Mouse (Mus musculus) G1E (cell line): Measurements from ENCODE around the gene AL607142.1. TPM values are rescaled to one million over a fixed set of nuclear protein-coding genes. Genes with fewer than 3 reads are reported as not detected.

ENCODE experiments used
- ATAC-seq: 2 replicates; pipeline ENCODE4 v1.8.0; 2016; ENCODE audit warnings: mild to moderate bottlenecking; ENCODE audit not compliant: insufficient number of reproducible peaks, poor library complexity, low FRiP score, severe bottlenecking; ENCODE audit errors: extremely low read depth
- DNase-seq: peaks from one replicate; pipeline ENCODE4 v3.0.0; 2012; ENCODE audit warnings: low spot score
- H3K27me3 ChIP-seq: 2 replicates; pipeline ENCODE4 v1.6.1; 2012; ENCODE audit warnings: mild to moderate bottlenecking, low read length, inconsistent platforms; ENCODE audit not compliant: insufficient read depth
- H3K36me3 ChIP-seq: replicated peaks from 2 replicates; pipeline ENCODE3; 2012; ENCODE audit warnings: mild to moderate bottlenecking, inconsistent platforms
- H3K4me1 ChIP-seq: 2 replicates; pipeline ENCODE4 v1.6.1; 2012; ENCODE audit warnings: low read depth, low read length, inconsistent platforms, mixed read lengths; ENCODE audit not compliant: insufficient read depth
- H3K4me3 ChIP-seq: 2 replicates; pipeline ENCODE4 v1.5.1; 2012; ENCODE audit warnings: low read depth, mild to moderate bottlenecking, inconsistent platforms, low read length, moderate library complexity, mixed read lengths
- H3K9me3 ChIP-seq: replicated peaks from 2 replicates; pipeline ENCODE4 v1.6.1; 2012; ENCODE audit warnings: inconsistent platforms
- CTCF ChIP-seq: IDR thresholded peaks from 2 replicates; pipeline ENCODE4 v1.5.1; 2012; ENCODE audit warnings: low read depth, low read length, inconsistent platforms, mixed read lengths
- GATA1 ChIP-seq: IDR thresholded peaks from 2 replicates; pipeline ENCODE4 v1.6.1; 2012; ENCODE audit warnings: borderline replicate concordance, low read length, inconsistent platforms, mixed read lengths
- GATA2 ChIP-seq: IDR thresholded peaks from 2 replicates; pipeline ENCODE4 v1.6.1; 2012; ENCODE audit warnings: low read depth, low read length, inconsistent platforms, borderline replicate concordance
- POLR2AphosphoS5 ChIP-seq: IDR thresholded peaks from 2 replicates; pipeline ENCODE4 v1.6.1; 2012; ENCODE audit warnings: low read depth, low read length, inconsistent platforms; ENCODE audit not compliant: insufficient replicate concordance
- TAL1 ChIP-seq: conservative IDR thresholded peaks from 2 replicates; pipeline ENCODE4 v1.6.1; 2012; ENCODE audit warnings: low read depth, low read length, inconsistent platforms, mixed read lengths
- polyA plus RNA-seq: library from polyadenylated mRNA; stranded (reverse); fragments of >175 nt; gene quantifications from 2 replicates; pipeline ENCODE4 v1.2.3, GENCODE M21; 2012
- total RNA-seq, 2 experiments: library from RNA; stranded (forward) in 1 of 2; stranded (reverse) in 1 of 2; fragments of 200-1000 nt in 1 of 2; fragments of >200 nt in 1 of 2; fragmentation: Nextera tagmentation in 1 of 2; gene quantifications; 2 replicates each; pipeline ENCODE4 v1.2.3; 2014 to 2017

Gene AL607142.1
- total RNA-seq (2014; fragmentation: Nextera tagmentation), result not detected in 2 replicates
- not detected in 2 replicates for total RNA-seq (2017)
- polyA plus RNA-seq, result not detected in 2 replicates

DNA sequence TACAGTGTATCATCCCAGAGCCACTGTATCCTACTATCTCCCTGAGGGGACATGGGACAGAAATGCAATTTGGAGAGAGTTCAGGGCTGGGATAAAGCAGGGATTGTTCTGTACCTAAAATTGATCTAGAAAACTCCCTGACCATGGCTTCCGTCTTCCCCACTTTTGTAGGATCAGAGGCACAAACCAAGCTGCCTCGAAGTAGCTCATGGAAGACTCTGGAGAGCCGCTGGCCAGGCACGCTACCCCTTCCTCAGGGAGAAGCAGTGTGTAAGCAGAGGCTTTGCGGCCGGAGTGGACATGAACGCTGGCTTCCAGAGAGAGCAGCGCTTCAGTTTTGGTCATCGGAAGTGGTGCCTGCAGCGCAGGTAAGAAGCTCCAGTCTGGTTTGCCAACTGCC is at the start of gene AL607142.1:
TSS of gene AL607142.1 (plus strand) at position 301 of the 400 bp plus-strand sequence.
- no peaks in the 10 kb centered on the region for H3K27me3 ChIP-seq
- DNase-seq (no peak), ATAC-seq (no peak)
- TF ChIP-seq POLR2AphosphoS5, result no peak
- no peak for TF ChIP-seq GATA2
- TF ChIP-seq CTCF, result no peak
- no peak for TF ChIP-seq GATA1
- TF ChIP-seq TAL1, result no peak
- H3K9me3 ChIP-seq, result peaks cover 83% of the 10 kb centered on the region
- H3K4me1 ChIP-seq, result no peaks in the 10 kb centered on the region
- H3K36me3 ChIP-seq, result no peaks in the 10 kb centered on the region
- no peak within 1 kb of the TSS for H3K4me3 ChIP-seq

DNA sequence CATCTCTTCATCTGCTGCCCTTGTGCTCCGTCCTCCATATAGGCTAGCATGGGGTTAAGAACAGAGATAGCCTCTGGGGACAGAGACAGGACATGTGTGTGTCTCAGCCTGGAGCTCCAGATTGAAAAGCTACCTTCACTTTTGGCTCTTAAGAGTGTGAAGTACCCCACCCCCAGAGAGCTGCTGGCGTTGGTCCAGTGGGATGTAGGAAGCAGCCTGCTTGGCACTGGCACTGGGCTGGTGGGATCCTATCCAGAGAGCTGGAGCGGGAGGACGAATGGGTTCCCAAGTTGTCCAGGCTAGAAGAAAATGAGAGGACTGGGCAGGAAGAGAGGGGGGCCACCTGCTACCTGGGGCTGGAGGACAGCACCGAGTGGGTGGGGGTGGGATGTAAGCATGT is 46.4 kb upstream of the AL607142.1 start:
- DNase-seq (no peak), ATAC-seq (no peak)
- Histone ChIP-seq H3K4me1 (no peaks in the 10 kb centered on the region), H3K36me3 (no peaks in the 10 kb centered on the region), H3K9me3 (peaks cover 83% of the 10 kb centered on the region), H3K4me3 (no peak overlapping the region), H3K27me3 (no peaks in the 10 kb centered on the region)
- TF ChIP-seq GATA1, result no peak
- TF ChIP-seq POLR2AphosphoS5, result no peak
- TF ChIP-seq TAL1, result no peak
- no peak for TF ChIP-seq CTCF
- TF ChIP-seq GATA2, result no peak

DNA sequence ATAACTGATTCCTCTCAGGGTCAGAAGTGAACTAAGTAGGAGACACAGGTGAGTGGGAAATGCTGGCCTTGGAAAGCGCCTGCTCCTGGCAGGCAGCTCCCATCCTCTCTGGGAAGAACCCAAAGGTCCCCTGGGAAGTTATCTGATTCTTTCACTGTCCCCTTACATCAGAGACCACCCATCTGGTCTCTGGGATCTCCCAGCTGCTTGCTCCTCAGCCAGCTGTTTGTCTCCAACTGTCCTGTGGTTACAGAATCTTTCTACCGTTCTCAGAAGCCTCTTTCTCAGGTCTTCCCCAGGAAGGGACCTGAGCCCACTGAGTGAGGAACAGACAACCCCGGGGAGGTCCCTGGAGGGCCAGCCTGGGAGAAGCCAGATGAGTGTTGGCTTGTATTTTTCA is 42.4 kb upstream of the AL607142.1 start:
- Histone ChIP-seq H3K4me1 (no peaks in the 10 kb centered on the region), H3K4me3 (no peak overlapping the region), H3K9me3 (peaks cover 86% of the 10 kb centered on the region), H3K36me3 (no peaks in the 10 kb centered on the region), H3K27me3 (no peaks in the 10 kb centered on the region)
- TF ChIP-seq CTCF (no peak), GATA2 (no peak), TAL1 (no peak), POLR2AphosphoS5 (no peak), GATA1 (no peak)
- DNase-seq (no peak), ATAC-seq (no peak)

DNA sequence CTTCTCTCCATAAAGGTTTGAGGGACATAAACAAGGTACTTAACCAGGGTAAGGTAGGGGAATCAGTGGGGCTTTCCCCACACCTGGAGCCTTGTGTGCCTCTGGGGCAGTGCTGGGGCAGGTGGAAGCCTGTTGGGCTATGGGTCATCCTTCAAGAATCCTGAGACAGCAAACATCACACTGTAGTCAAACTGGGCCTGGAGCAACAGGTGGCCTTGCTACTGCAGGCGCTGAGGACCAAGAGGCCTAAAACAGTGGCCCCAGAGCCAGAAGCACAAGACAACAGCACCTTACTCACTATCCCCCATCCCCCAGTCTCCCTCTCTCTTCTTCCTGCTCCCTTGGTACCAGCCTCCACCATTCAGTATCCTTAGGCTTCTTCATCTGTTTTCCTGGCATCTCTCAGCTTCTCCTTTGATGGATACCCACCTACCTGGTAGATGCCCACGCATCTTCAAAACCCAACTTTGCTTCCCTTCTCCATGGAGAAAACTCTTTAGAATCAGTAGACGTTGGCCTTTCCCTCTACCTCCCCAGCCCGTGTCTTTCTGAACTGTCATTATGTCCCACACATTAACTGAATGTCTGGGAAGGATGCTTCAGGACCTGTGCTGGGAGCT is 41.5 kb upstream of the AL607142.1 start:
- ATAC-seq (no peak), DNase-seq (no peak)
- Histone ChIP-seq H3K36me3 (no peaks in the 10 kb centered on the region), H3K4me3 (no peak overlapping the region), H3K27me3 (no peaks in the 10 kb centered on the region), H3K9me3 (peaks cover 86% of the 10 kb centered on the region), H3K4me1 (no peaks in the 10 kb centered on the region)
- TF ChIP-seq TAL1 (no peak), POLR2AphosphoS5 (no peak), CTCF (no peak), GATA2 (no peak), GATA1 (no peak)

DNA sequence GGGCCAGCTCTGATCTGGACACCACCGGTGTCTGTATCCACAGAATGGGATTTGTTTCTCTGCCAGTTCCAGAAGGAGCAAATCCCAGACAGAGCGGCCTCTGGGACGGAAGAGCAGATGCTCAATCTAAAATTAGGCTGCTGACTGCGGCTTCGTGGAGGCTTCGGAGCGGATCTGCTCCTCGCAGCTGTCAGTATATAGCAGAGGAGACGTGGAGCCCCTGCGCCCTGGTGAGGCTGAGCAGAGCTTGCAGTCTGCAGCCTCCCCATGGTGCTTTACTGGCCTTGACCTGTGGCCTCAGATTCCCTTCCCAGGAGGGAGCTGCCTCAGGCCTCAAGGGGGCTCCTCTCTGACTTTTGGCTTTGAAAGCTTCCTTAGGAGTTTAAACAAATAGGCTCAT is 40.7 kb upstream of the AL607142.1 start:
- Histone ChIP-seq H3K9me3 (peaks cover 87% of the 10 kb centered on the region), H3K36me3 (no peaks in the 10 kb centered on the region), H3K27me3 (no peaks in the 10 kb centered on the region), H3K4me3 (no peak overlapping the region; the same call in 1 of the 2 replicates), H3K4me1 (no peaks in the 10 kb centered on the region)
- DNase-seq (no peak), ATAC-seq (no peak)
- no peak for TF ChIP-seq CTCF
- no peak for TF ChIP-seq GATA2
- no peak for TF ChIP-seq GATA1
- no peak for TF ChIP-seq TAL1
- TF ChIP-seq POLR2AphosphoS5, result no peak

DNA sequence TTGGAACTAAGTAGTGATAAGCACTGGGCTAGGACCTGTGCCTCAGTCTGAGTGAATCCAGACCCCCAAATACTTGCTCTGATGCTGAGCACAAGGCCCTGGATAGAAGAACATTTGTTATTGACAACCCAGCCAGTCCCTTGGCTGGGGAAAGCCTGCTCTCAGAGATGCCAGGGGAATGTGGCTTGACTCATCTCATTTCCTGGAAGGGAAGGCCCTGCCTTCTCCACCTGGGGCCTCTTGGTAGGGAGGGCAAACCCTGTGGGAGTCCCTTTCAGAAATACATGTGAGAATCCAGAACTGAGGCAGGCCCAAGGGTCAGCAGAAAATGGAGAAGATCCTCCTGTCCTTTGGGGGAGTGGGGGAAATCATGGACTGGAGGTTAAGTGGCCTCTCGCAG is 37.1 kb upstream of the AL607142.1 start:
- Histone ChIP-seq H3K4me3 (no peak overlapping the region), H3K9me3 (peaks cover 91% of the 10 kb centered on the region), H3K36me3 (no peaks in the 10 kb centered on the region), H3K4me1 (no peaks in the 10 kb centered on the region), H3K27me3 (no peaks in the 10 kb centered on the region)
- DNase-seq, result no peak
- TF ChIP-seq GATA1 (no peak), CTCF (no peak), TAL1 (no peak), POLR2AphosphoS5 (no peak), GATA2 (no peak)
- ATAC-seq, result no peak

DNA sequence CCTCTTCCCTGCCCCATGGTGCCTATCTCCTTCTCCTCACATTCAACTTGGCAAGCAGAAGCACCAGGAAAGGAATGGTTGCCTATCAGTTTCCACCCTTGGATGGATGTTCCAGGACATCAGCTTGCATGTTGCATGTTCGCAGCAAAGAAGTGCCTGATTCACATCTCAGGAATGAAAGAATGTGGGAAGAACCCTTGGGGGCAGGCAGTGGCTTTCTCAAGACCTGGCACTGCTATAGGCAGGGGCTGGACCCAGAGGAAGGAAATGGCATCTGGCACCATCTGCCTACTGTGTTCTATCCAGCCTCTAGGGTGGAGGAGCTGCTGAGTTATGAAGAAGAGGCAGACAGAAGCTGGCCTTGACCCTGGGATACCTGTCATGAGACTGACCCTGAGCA is 34.9 kb upstream of the AL607142.1 start:
- no peaks in the 10 kb centered on the region for H3K4me1 ChIP-seq
- H3K36me3 ChIP-seq, result no peaks in the 10 kb centered on the region
- no peak overlapping the region for H3K4me3 ChIP-seq
- H3K9me3 ChIP-seq, result peaks cover 92% of the 10 kb centered on the region
- no peak for TF ChIP-seq TAL1
- no peak for TF ChIP-seq GATA1
- no peak for TF ChIP-seq CTCF
- TF ChIP-seq GATA2, result no peak
- TF ChIP-seq POLR2AphosphoS5, result no peak
- ATAC-seq (no peak), DNase-seq (no peak)
- H3K27me3 ChIP-seq, result no peaks in the 10 kb centered on the region
